Mouse (Mus musculus): ENCODE results near the gene Cyp2s1.

DNA sequence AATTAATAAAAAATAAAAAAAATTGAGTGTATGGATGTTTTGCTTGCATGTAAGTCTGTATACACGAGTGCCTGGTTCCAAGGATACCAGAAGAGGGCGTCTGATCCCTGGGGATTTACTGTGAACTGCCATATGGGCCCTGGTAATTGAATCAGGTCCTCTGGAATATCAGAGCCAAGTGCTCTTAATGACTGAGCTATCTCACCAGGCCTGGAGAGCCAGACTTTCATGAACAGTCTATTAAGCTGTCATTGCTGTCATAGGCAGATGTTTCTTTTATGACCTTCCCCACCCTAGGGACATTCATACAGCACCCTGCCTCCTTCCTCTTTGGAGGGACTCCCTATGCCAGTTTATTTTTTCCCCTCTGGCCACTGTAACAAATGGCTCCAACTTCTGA is 26.8 kb upstream of the Cyp2s1 start:
- TF ChIP-seq CTCF (conservative IDR thresholded peaks at IDR 0.05; ENCODE audit: insufficient read depth, insufficient read length, low read depth, low read length) = no peak
- no peak for TF ChIP-seq POLR2A (IDR thresholded peaks at IDR 0.05; ENCODE audit: low read depth, low read length)
